Mouse (Mus musculus): ENCODE results near the gene Celf5. TPM values are rescaled to one million over a fixed set of nuclear protein-coding genes. Genes with fewer than 3 reads are reported as not detected.

Celf5 gene
- polyA plus RNA-seq, 1 experiment from 2014 or later: not detected

DNA sequence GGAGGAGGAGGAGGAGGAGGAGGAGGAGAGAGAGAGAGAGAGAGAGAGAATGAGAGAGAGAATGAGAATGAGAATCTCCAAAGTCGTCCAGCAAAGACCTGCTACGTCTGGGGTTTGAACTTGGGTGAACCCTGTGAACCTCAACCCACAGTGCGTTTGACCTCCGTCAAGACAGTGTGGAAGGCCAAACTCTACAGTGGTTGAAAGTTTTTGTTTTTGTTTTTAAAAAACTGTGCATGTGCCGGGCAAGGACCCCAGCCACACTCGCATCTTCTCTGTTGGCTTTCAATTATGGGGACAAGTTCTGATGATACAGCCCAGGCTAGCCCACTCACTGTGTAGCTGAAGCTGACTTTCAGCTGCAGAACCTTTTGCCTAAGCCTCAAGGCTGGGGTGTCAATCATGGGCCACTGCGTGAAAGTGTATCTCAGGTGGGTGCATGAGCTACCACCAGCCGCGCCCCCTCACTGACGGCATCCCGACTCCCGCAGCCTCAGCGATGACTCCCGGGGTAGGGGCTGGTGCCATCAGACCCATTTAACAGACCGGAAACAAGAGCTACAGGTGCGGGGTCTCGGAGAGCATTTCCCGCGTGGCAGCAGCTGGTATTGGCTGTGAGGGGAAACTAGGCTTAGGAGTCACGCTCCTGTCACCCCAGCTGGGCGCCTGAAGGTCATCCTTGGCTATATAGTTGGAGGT lies 50.2 kb downstream of the Celf5 start:
- 54% methylated on average over 21 of the region's 21 CpGs for WGBS (ENCODE audit: insufficient replicate concordance)
- ATAC-seq (ENCODE audit: insufficient read depth): no peak
- Histone ChIP-seq H3K4me2 (peak overlapping the region; percentile 63), H3K27me3 (peaks cover 55% of the 10 kb centered on the region), H3K27ac (replicated peaks) (no peak overlapping the region), H3K4me3 (replicated peaks) (0 out of 2 replicates have a peak overlapping the region, but pooled peaks have one; percentile 4), H3K36me3 (replicated peaks) (no peaks in the 10 kb centered on the region), H3K9me3 (replicated peaks) (no peaks in the 10 kb centered on the region), H3K4me1 (replicated peaks) (peaks cover 61% of the 10 kb centered on the region), H3K9ac (no peak overlapping the region)

DNA sequence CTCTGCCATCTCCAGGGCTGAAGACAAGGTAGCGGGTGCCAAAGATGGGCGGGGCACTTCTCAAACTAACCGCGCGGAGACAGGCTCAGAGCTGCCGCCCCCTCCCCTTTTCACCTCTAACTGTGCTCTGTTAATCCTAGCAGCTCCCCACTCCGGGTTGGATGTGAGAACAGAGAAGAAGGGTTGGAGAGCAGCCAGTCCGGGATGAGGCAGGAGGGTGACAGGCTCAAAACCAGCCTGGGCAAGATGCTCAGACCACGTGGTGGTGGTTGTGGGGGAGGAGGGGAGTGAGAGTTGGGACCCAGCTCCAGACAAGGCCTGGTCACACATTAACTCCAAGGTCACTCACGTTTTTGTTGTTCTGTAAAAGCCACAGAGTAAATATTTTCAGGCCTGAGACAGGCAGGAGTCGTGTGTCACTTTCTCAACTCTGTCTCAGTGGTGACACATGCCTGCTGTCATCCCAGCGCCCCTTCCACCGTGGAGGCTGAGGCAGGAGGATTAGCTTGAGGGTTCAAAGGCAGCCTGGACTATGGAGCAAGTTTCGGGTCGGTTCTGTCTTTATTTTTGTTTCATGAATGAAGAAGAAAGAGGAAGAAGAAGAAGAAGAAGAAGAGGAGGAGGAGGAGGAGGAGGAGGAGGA lies 50.9 kb downstream of the Celf5 start:
- peak overlapping the region; percentile 97 for H3K4me2 ChIP-seq
- no peaks in the 10 kb centered on the region for H3K36me3 ChIP-seq (replicated peaks)
- 12% methylated on average over 15 of the region's 15 CpGs for WGBS (ENCODE audit: insufficient replicate concordance)
- peaks cover 68% of the 10 kb centered on the region for H3K4me1 ChIP-seq (replicated peaks)
- no peak for ATAC-seq (ENCODE audit: insufficient read depth)
- no peak overlapping the region for H3K9ac ChIP-seq
- peaks cover 62% of the 10 kb centered on the region for H3K27me3 ChIP-seq
- H3K27ac ChIP-seq (replicated peaks): no peak overlapping the region
- H3K9me3 ChIP-seq (replicated peaks): no peaks in the 10 kb centered on the region
- peak overlapping the region; percentile 79 for H3K4me3 ChIP-seq (replicated peaks)

DNA sequence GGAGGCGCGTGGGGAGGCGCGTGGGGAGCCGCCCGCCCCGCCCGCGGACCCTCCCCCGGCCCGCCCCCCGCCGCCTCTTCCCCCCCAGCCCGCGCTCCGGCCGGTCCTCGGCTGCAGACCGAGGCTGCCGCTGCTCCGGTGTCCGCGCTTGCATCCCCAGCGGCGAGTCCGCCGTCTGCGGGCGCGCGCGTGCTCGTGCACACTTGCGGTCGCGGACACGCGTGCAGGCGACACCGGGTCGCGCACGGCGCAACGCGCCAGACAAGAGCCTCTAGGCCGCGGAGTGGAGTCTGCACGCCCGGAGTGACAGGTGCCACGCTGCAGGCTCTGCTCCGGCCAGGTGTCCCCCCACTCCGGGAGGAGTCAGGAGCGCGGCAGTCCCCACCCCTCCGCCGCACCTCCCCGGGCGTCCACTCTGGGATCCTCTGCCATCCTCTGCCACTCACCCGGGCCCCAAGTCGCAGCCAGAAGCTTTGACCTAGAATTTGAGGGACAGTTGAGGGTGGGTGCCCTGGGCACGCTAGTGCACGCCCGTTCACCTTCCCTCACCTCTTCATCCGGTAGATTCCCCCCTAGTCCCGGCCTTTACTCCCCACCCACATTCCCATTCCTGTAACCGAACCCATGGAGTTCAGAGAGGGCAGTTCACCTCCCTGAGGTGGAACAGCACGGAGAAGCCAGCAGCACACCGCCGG lies 51.5 kb downstream of the Celf5 start:
- Histone ChIP-seq H3K9ac (peak overlapping the region; percentile 66), H3K4me3 (replicated peaks) (peak overlapping the region; percentile 79), H3K4me2 (peak overlapping the region; percentile 97), H3K27me3 (peaks cover 68% of the 10 kb centered on the region), H3K4me1 (replicated peaks) (peaks cover 72% of the 10 kb centered on the region), H3K9me3 (replicated peaks) (no peaks in the 10 kb centered on the region), H3K27ac (replicated peaks) (peak overlapping the region; percentile 86), H3K36me3 (replicated peaks) (no peaks in the 10 kb centered on the region)
- peak; percentile 1; the same call in 1 of the 2 replicates for ATAC-seq (ENCODE audit: insufficient read depth)
- 1% methylated on average over 68 of the region's 70 CpGs for WGBS (ENCODE audit: insufficient replicate concordance)

DNA sequence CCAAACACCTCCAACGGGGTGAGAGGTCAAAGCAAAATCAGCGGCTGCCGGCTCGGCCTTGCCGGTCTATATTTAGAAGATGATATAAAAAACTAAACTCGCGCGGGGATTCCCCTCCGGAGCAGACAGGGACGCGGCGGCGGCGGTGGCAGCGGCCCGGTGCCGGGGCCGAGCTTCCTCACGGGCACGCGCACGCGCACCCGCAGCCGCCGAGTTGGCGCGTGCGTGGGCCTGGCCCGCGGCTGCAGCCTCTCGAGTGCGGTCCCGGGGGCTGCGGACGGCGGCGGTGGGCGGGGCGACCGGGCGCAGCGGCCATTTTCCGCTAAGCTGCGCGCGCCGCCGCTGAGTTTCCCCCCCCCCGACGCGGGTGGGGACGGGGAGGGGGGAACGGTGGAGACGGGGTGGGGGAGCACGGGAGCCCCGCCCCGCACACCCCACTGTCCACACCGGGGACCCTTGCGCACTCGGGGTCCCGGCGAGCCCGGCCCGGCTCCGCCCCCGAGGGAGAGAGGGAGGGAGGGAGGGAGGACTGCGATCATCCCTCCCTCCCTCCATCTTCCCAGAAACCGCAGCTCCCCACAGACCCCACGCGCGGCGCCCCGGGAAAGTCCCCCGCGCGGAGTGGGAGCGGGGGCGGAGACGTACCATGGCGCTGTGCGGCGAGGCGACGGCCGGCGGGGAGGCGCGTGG lies 52.2 kb downstream of the Celf5 start:
- H3K27ac ChIP-seq (replicated peaks): peak overlapping the region; percentile 86
- H3K9me3 ChIP-seq (replicated peaks): no peaks in the 10 kb centered on the region
- under 1% methylated on average over 71 of the region's 89 CpGs for WGBS (ENCODE audit: insufficient replicate concordance)
- H3K4me3 ChIP-seq (replicated peaks): peak overlapping the region; percentile 79
- no peaks in the 10 kb centered on the region for H3K36me3 ChIP-seq (replicated peaks)
- peak overlapping the region; percentile 66 for H3K9ac ChIP-seq
- peaks cover 75% of the 10 kb centered on the region for H3K27me3 ChIP-seq
- H3K4me1 ChIP-seq (replicated peaks): peaks cover 76% of the 10 kb centered on the region
- H3K4me2 ChIP-seq: peak overlapping the region; percentile 97
- peak; percentile 12 for ATAC-seq (ENCODE audit: insufficient read depth)

DNA sequence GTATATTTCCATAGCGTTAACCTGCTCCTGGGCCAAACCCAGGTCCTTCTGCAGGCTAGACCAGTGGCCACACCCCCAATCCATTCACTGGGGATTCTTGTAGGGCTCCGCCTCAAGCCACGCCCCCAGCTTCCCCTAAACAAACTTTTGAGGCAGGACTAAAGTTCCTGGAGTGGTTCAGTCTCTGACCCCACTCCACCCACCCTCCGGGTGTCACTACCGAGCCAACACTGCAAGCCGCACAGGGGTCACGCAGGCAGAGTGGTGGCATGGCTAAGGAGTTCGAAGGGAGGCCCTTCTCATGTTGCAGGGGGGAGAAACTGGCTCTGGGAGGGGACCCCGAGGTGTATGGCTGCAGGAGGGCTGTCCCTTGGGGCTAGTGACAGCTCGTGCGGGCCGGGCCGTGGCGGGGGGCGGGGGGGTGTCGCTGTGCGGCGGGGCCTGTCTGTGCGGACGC lies 52.9 kb downstream of the Celf5 start:
- peak overlapping the region; percentile 79 for H3K4me3 ChIP-seq (replicated peaks)
- peaks cover 82% of the 10 kb centered on the region for H3K4me1 ChIP-seq (replicated peaks)
- peak overlapping the region; percentile 86 for H3K27ac ChIP-seq (replicated peaks)
- H3K4me2 ChIP-seq: peak overlapping the region; percentile 97
- H3K36me3 ChIP-seq (replicated peaks): no peaks in the 10 kb centered on the region
- peaks cover 82% of the 10 kb centered on the region for H3K27me3 ChIP-seq
- peak overlapping the region; percentile 66 for H3K9ac ChIP-seq
- H3K9me3 ChIP-seq (replicated peaks): no peaks in the 10 kb centered on the region
- ATAC-seq (ENCODE audit: insufficient read depth): peak; percentile 47
- WGBS (ENCODE audit: insufficient replicate concordance): 0% methylated on average over 20 of the region's 20 CpGs

DNA sequence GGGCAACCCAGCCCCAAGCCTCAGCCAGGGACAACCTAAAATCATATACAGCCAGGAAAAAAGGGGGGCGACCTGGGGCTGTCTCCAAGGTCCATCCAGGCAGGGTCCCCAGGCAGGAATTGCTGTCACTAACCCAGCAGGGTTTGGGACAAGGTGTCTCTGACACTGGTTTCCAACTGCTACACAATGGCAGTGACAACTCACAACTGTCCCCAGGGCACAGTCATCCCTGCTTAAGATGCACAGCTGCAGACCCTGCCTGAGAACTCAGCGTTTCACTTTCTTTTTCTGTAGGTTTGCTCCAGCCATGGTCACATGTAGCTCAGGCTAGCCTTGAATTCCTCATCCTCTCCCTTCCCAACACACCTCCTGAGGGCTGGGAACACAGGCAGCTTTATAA lies 53.4 kb downstream of the Celf5 start:
- H3K9me3 ChIP-seq (replicated peaks): no peaks in the 10 kb centered on the region
- 30% methylated on average over 2 of the region's 2 CpGs for WGBS (ENCODE audit: insufficient replicate concordance)
- H3K36me3 ChIP-seq (replicated peaks): no peaks in the 10 kb centered on the region
- H3K27me3 ChIP-seq: peaks cover 87% of the 10 kb centered on the region
- H3K4me2 ChIP-seq: peak overlapping the region; percentile 97
- no peak overlapping the region for H3K9ac ChIP-seq
- ATAC-seq (ENCODE audit: insufficient read depth): no peak
- peaks cover 80% of the 10 kb centered on the region for H3K4me1 ChIP-seq (replicated peaks)
- no peak overlapping the region for H3K27ac ChIP-seq (replicated peaks)
- peak overlapping the region; percentile 79; the same call in 1 of the 2 replicates for H3K4me3 ChIP-seq (replicated peaks)

DNA sequence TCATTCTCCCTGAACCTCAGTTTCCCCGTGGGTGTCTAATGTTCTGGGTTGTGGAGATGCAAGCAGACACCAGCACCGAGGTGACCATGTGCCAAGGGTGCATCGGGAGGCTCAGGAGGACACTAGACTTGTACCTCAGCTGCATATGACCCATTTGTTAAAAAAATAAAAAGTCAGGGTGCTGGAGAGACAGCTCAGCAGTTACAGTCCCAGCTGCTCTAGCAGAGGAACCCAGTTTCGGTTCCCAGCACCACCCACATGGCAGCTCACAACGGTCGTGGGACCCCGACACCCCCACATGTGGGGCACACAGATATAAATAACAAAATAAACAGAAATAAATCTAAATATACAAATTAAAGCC lies 54.0 kb downstream of the Celf5 start:
- Histone ChIP-seq H3K27ac (replicated peaks) (no peak overlapping the region), H3K9me3 (replicated peaks) (no peaks in the 10 kb centered on the region), H3K9ac (no peak overlapping the region), H3K4me2 (no peak overlapping the region), H3K4me3 (replicated peaks) (no peak overlapping the region), H3K4me1 (replicated peaks) (peaks cover 74% of the 10 kb centered on the region), H3K36me3 (replicated peaks) (no peaks in the 10 kb centered on the region), H3K27me3 (peaks cover 93% of the 10 kb centered on the region)
- no peak for ATAC-seq (ENCODE audit: insufficient read depth)
- 65% methylated on average over 7 of the region's 7 CpGs for WGBS (ENCODE audit: insufficient replicate concordance)

DNA sequence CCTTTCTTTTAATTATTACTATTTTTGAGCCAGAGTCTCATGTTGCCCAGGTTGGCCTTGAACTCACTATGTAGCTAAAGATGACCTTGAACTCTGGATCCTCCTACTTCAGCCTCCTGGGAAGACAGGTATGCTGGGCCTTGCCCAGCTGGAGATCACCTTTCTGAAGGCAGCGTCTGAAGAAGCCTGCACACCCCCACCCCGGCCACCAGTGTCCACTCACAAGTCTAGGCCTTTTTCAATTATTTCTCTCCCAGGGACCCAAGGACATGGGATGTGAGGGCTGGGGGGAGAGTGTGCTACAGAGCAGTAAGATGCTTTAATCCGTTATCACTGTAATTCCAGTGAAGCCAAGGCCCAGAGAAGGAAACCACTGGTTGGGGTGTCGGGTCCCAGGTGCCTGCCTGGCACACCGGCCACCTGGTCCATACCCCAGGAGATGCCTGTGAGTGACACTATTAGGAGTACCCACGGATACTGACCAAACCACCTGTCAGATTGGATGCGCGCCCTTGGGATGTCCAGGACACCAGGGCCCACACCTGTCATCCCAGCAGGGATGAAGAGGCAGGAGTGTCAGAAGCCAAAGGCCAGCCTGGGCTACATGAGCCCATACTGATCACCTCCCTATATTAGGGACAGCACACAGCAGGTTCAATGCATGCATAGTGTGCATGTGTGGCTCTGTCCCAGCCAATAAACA lies 54.6 kb downstream of the Celf5 start:
- Histone ChIP-seq H3K27me3 (peaks cover 95% of the 10 kb centered on the region), H3K4me1 (replicated peaks) (peaks cover 69% of the 10 kb centered on the region)

DNA sequence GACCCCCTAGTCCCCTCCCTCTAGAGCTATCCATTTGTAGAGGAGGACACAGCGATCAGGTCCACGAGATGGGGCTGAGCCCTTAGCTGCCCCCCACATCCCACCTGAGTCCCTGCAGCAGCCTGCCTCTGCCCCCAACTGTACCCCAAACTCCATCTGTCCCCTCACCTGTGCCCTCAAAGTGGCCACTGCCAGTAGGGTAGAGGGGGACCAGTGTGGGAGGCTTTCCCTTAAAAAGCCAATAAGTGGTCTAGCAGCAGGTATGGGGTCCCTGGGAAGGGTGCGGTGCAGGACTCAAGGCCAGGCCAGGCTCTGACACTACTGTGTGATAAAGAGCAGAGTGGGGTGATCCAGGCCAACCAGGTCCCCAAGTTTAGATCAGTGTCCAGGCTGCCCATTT lies 55.2 kb downstream of the Celf5 start:
- Histone ChIP-seq H3K4me2 (peak overlapping the region; percentile 69), H3K27ac (replicated peaks) (no peak overlapping the region), H3K27me3 (peaks cover 94% of the 10 kb centered on the region), H3K4me3 (replicated peaks) (peak overlapping the region; percentile 59; the same call in 1 of the 2 replicates), H3K36me3 (replicated peaks) (no peaks in the 10 kb centered on the region), H3K9ac (no peak overlapping the region), H3K9me3 (replicated peaks) (no peaks in the 10 kb centered on the region), H3K4me1 (replicated peaks) (peaks cover 62% of the 10 kb centered on the region)
- WGBS (ENCODE audit: insufficient replicate concordance): 41% methylated on average over 3 of the region's 3 CpGs
- no peak for ATAC-seq (ENCODE audit: insufficient read depth)

More for the DNA sequence above, 54.6 kb downstream of the Celf5 start:
- no peaks in the 10 kb centered on the region for H3K9me3 ChIP-seq (replicated peaks)
- no peak overlapping the region for H3K4me2 ChIP-seq
- WGBS (ENCODE audit: insufficient replicate concordance): 71% methylated on average over 8 of the region's 8 CpGs
- H3K9ac ChIP-seq: no peak overlapping the region
- H3K36me3 ChIP-seq (replicated peaks): no peaks in the 10 kb centered on the region
- no peak overlapping the region for H3K27ac ChIP-seq (replicated peaks)
- no peak overlapping the region for H3K4me3 ChIP-seq (replicated peaks)
- no peak for ATAC-seq (ENCODE audit: insufficient read depth)

DNA sequence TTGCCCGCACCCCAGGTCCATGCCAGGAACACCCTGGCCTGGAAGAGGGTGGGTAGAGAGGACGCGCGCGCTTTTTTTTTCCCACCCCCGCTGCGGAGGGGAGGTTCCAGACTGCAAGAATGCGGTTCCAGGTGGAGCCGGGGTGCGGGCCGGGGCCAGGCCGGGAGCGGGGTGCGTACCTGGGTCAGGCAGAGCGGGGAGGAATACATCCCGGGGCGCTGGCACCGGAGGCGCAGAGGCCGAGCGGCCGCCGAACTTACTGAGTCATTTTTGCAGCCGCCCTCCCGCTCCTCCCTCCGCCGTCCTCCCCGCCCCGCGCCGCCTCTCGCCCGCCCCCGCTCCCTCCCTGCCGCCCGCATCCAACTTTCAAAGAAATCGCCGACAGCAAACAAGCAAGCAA lies 55.6 kb downstream of the Celf5 start:
- ATAC-seq (ENCODE audit: insufficient read depth): no peak
- Histone ChIP-seq H3K27me3 (peaks cover 91% of the 10 kb centered on the region), H3K36me3 (replicated peaks) (no peaks in the 10 kb centered on the region), H3K27ac (replicated peaks) (no peak overlapping the region), H3K4me1 (replicated peaks) (peaks cover 60% of the 10 kb centered on the region), H3K4me3 (replicated peaks) (peak overlapping the region; percentile 59), H3K4me2 (peak overlapping the region; percentile 69), H3K9ac (peak overlapping the region; percentile 42; the same call in 1 of the 2 replicates), H3K9me3 (replicated peaks) (no peaks in the 10 kb centered on the region)
- 2% methylated on average over 36 of the region's 38 CpGs for WGBS (ENCODE audit: insufficient replicate concordance)
